Mouse (Mus musculus) ovary, adult 18-20 months (tissue): ENCODE results near the gene Cnih2.

Source experiments
- DNase-seq: peaks from one replicate; pipeline ENCODE4 v3.0.0; 2022; ENCODE audit warnings: low spot score, mixed read lengths

Gene Cnih2

DNA sequence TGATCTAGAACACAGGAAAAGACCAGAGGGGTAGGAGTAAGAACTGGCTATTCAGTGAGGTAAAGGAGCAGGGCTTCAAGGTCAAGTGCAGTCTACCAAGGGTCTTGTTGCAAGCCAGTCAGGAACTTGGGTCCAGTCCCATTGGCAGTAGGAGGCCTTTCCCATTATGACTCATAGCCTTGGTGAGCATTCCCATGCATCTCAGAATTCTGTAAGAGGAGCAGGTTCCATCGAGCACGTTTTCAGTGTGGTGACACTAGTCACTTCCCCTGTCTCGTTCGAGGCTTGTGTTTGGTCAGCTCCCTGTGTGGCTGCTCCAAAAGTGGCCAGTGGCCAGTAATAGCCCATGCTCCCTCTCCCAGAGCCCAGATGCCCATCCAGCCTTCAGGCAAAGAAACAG, 52.8 kb downstream of the Cnih2 start:
- DNase-seq: no peak
